Mouse (Mus musculus) urinary bladder, adult 2 months (tissue): ENCODE measurements around the gene Epn3. TPM values are rescaled to one million over a fixed set of nuclear protein-coding genes. Genes with fewer than 3 reads are reported as not detected.

ENCODE experiments used
- DNase-seq: peaks from one replicate; pipeline ENCODE4 v3.0.0; 2022; ENCODE audit warnings: low spot score
- polyA plus RNA-seq: library from polyadenylated mRNA; depleted of rRNA; stranded (reverse); fragments of >200 nt; gene quantifications from 2 replicates; pipeline ENCODE4 v1.2.3, GENCODE M21; 2012; rRNA removed

The Epn3 gene
- 28.5 and 34.1 TPM in 2 replicates for polyA plus RNA-seq

DNA sequence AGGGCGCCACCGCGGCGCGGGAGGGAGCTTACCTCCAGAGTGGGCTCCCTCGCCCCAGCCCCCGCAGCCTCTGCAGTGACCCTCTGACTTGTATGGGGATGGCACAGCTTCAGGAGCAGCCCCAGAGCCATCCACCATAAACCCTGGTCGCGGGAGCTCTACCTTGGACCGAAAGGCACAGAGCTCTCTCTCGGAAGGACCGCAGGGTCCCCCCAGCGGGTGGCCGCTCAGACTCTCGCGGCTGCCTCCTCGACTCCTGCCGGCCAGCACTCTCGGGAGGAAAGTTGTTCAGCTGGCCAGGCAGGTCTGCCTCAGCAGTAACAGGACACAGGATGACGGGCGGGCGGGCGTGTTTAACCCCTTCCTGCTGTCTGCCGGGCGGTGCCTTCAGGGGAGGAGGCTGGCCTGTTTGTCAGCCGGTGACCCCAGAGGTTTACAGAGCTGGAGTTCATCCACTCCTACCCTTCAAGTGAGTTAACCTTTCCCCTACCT lies at the start of gene Epn3:
Gene Epn3, minus strand, starts transcription at position 314 of the 492 bp plus-strand sequence.
- peak; percentile 70 for DNase-seq

DNA sequence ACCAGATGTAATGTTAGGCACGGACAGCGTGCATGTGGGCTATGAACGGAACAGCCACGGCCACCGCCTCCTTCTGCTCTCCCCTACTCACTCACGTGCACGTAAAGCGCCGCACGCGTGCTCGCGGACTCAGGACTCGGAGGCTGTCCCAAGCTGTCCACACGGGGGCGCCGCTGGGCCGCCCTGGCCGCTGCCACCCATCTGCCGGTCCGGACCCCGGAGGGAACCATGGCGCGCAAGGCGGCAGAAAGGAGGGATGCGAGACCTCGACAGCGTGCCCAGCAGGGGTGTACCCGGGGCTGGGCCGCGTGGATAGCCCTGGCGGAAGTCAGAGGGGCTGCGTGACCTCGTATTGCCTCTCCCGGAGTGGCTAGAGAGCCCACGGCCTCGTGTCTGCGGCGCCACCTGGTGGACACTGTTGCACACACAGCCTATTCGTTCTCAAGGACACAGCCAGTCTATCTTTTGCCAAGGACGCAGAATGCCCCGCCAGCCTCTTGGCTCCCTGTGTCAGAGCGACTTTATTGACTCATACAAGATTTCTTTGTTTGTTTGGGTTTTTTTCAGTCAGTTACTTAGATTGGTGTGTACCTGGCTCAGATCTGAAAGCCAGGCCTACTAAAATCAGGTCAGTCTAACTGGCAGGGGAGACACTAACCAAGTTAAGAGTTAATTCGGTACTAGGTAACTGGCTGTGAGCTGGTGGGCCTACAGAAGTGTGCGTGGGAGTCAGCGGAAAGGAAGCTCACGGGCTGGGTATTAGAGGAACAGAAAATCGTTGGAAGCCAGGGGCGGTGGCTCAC lies 49.3 kb upstream of the Epn3 start, which contains the start of gene Rsad1:
Gene Rsad1, minus strand, starts transcription at position 368 of the 803 bp plus-strand sequence.
- DNase-seq, result peak; percentile 98

DNA sequence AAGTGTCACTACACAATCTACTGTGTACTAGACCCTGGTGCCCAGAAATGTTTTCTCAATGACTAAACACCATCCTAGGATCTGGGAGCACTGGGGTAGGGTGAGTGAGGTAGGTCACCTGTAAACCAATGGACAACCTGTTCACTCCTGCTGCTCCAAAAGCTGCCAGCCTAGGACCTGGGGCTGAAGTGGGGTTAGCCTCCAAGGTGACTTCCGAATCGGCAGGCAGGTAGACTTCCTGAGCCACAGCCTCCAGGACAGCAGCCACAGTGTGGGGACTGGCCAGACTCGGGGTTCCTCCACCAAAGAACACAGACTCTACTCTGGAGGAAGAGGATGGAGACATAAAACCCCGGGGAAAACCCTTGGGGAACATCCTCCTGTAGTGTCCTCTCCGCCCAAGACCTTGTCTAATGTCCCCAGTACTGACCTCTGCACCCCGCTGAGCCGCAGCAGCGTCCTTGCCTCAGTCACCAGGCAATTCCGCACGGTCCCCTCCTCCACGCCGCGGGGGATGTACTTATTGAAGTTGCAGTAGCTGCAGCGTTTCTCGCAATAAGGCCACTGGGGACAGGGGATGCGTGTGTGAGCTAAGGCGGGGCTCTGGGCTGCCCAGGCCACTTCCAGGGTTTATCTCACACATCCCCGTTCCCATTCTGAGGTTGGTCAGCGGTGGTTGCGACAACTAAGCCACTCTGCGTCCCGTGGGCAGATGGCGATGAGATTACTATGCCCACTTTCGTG lies 48.4 kb upstream of the Epn3 start:
- DNase-seq, result no peak

DNA sequence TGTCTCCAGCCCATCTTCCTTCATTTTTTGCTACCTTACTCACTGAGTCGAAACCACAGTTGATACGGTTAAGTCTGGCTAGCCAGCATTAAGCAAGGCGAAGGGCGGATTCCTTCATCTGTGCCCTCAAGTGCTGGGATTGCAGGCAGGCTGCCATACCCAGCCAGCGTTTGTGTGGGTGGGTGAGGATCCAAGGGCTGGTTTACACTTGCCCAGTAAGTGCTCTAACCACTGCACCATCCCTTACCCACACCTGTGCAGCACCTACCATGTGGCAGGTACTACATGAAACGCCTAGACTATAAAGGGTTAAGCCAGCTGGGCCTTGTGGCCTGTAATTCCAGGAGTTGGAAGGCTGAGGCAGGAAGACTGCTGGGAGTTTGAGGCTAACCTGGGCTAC lies 47.5 kb upstream of the Epn3 start:
- DNase-seq, result no peak

DNA sequence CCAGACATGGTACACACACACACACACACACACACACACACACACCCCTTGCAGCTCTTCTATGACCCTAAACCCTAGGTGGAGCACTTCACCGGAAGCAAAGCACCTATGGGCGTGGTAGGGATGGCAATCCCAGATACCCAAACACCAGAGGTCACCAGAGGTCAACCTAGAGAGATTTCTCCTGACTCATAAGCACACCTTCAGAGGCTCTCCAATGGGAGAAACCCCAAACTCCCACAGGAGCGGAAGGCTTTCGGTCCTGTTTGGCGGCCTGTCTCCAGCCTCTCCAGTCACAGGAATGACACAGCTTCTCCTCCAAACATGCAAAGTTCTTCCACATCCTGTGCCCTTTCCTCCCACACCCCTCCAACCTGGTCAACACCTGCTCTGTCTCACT lies 46.6 kb upstream of the Epn3 start:
- DNase-seq, result no peak

DNA sequence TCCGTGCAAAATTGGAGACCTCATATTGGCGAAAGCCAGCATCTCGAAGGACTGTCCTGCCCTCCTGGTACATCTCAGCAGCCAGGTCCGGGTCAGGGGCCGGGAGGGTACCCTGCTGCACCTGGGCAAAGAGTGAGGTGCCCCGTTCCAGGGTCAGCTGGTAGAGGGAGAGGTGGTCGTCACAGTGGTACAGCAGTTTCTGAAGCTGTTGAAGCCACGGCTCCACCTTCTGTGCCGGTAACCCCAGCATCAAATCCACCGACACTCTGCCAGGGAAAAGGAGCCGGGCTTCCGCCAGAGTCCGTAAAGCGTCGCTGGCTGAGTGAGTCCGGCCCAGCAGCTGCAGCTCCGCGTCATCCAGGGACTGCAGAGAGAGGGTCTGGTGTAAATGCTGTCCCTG lies 44.6 kb upstream of the Epn3 start:
- no peak for DNase-seq

DNA sequence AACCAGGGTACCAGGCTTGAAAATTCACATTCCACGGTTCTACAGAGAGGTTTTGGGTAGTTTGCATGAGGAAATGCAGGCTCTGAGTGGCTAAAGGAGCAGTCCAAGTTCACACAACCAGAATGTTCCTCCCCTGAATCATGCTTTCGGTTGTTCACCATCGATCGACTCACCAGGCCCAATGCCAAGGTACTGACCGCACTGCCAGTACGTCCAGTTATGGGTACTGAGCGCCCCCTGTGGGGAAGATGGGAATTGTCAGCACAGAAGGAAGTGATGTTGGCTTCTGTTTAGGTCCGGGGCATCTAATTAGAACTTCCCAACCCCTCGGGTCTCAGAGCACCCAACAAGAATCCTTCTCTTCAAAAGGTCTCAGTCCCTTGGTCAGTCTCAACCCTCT lies 44.2 kb upstream of the Epn3 start:
- peak; percentile 78 for DNase-seq

DNA sequence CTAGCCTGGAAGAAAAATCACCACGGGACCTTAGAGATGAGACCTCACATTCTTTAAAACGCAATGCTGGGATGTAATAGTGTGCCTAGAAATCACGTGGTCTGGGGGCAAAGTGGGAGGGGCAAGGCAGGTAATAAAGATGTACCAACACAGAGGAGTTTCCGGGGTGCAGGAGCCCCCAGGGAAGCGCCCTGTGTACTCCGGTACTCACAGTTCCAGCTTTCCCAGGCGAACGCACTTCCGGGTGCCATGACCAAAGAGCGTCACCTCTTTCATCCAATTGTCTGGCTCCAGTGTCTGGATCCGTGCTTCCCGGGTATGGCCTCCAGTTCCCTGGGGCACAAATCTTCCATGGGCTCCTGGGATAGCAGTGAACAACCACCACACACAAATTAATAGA lies 43.6 kb upstream of the Epn3 start:
- no peak for DNase-seq

DNA sequence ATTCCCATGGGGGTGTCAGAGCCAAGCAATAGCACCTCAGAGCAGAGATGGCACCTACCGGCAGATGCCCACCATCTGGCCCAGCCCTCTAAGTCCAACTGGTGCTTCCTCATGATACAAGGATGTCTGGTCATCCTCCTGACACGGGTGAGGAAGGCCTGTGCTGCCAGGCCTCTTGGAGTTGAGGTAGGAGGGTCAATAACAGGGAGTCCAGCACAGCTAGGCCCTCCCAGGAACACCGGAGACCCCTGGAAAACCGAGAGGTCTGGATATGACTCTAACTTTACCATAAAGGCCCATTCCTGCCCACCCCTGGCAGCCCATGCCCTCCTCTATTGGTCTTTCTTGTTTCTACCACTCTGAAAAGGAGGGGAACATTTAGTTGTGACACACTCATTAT lies 42.6 kb upstream of the Epn3 start:
- no peak for DNase-seq

DNA sequence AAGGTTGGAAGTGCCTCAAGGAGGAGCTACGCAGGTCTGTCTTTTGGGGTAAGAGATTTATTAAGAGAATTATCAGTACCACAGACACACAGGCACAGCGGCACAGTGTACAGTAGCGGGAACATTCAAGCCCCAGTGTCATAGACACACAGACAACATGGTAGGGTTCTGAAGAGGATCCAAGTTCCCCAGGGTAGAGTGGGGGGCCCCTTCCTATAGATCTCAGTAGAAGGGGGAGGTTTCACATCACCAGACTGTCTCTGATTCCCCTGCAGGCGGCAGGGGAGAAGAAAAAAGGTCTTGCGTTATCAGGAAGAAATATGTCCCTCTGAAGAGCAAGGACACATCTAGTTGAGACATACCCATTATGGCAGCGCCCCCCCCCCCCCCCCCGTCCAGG lies 40.0 kb upstream of the Epn3 start:
- no peak for DNase-seq

DNA sequence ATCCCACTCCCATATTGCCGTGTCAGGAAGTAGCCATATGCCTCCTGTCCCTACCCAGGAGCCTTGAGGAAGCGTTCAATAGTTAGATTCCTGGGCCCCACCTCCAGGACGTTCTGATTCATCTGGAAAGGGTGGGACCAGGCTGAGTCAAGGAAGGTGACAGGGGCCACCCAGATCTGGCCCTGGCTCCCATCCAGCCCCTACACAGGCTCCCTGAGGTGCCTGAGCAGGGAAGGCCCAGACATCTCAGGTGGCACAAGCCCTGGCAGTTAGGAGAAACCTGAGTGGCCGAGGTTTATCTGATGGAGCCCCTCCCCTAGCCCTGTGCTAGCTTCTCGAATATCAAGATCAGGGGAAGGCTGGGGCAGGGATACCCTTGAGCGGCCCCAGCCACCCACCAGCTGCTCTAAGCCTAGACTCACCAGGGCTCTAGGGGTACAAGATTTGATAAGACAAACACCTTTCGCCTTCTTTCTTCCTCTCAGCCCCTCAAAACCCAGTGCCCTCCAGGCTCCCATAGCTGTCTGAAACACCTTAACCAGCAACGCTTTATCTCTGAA lies 39.0 kb upstream of the Epn3 start:
- no peak for DNase-seq

DNA sequence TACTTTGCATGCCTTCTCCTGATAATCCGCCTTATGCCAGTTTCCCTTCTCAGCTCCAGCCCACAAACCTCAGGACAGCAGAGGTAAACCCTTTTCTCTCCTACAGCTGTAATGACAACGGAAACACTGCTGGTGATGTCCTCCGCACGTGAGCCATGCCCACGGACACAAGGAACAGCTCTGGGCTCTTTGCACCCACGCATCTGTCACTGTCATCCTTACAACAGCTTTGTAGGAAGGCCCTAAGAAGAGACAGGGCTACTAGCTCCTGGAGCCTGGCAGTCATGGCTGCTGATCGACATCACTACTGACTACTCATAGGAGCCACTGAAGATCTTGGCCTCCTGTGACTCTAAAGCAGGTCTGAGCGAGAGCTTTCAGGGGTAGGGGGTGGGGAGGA lies 33.4 kb upstream of the Epn3 start:
- DNase-seq, result no peak

DNA sequence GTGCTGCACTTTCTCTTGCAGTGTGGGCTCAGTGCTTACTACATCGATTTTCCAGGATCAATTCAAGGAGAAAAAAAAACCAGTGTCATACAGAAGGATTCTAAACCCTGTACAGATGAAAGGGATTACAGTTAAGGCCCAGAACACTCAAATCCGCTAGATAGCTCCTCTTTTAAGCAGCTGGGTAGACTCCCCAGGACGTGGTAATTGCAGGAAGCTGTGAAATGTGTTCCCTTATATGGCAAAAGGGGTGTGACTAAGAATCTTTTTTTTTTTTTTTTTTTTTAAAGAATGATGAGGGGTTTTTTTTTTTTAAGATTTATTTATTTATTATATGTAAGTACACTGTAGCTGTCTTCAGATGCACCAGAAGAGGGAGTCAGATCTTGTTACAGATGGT lies 29.1 kb upstream of the Epn3 start:
- no peak for DNase-seq

DNA sequence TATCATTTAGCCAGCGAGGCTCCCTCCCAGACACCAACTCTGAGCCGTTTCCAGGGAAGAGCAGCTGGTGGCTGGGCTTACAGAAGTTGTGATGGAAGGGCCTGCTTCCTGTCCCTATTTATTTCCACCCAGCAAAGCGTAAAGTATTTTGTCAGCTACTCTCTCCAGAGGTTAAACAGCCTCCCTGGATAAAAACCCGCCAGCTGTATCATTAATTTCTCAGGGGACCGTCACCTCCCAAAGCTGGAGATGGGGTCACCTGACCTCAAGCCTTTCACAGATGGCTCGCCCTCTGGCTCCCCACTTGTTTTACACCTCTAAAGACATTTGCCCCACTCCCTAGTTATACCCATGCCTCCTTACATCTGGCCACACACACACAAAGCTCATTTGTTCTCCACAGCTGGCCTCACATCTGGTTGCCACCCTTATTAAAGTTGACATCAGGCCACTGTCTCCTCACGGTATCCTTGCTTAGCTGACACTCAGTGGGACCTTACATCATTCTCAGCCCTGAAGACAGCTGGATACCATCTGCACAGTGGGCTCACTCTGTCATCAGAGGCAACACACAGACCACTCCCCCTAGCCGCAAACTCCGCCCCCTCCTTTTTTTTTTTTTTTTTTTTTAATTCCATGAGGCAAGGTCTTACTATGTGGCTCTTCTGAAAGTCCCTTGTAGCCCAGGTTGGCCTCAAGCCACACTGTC lies 26.6 kb upstream of the Epn3 start:
- DNase-seq, result no peak

DNA sequence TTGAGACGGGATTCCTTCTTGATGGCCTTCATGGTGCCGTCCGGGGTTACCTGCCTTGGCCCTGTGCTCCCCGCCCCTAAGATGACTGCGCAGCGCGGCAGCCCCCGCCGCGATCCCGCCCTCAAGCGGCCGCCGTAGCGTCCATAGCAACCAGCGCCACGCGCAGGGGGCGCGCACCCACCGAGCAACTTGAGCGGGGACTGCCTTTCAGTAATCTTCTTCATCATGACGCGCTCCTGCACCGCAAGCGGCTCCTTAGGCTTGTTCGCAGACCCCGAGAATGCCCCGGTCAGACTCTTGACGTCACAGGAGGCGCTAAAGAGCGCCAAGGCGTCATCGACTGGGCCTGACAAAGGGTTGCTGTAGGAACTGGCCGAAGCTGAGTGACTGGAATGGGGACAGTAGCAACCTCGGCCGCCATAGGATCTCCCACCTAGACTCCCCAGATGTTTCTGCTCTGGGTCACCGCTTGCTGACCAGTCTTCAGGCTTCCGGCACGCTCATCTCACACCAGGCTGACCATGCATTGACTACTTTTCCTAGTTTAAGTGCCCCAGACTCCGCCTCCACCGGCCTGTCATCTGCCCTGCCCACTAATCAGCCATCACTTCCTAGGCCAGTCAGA lies 21.6 kb upstream of the Epn3 start, which contains the start of gene Mycbpap:
Gene Mycbpap, minus strand, starts transcription at position 524 of the 625 bp plus-strand sequence.
- DNase-seq, result peak; percentile 41

DNA sequence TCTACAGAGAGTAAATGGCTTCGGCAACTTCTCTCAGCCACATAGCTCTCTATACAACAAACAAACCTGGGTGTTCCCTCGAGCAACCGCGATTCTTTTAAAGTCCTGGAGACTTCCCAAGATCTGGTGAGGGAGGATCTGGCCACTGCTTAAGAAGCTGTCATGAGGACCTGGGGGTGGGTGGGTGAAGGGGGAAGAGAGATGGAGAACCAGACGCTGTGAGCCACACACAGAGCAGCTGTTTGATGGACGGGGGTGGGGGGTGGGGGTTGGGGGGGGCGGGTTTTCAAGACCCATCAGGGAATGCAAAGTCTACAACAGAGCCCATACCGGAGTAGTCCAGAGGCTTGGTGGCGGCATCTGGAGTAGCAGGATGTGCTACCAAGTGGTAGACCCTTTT lies 13.7 kb upstream of the Epn3 start:
- no peak for DNase-seq

DNA sequence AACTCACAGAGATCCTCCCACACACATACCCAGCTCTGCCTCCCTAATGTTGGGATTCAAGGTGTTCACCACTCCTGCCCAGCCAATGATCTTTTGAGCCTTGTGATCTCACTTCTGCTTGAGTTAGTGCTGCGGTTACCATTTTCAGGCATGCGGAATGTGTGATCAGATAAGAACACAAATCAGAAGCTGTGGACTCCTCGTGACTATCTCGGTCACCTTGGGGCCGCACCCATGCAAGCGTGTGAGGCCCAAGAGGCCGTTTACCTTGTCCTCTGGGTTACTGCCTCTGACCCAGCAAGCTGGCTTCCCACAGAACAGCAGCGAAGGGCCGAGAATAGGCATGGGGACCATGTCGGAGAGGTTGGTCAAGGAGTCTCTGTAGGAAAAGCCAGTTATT lies 9.2 kb upstream of the Epn3 start:
- no peak for DNase-seq

DNA sequence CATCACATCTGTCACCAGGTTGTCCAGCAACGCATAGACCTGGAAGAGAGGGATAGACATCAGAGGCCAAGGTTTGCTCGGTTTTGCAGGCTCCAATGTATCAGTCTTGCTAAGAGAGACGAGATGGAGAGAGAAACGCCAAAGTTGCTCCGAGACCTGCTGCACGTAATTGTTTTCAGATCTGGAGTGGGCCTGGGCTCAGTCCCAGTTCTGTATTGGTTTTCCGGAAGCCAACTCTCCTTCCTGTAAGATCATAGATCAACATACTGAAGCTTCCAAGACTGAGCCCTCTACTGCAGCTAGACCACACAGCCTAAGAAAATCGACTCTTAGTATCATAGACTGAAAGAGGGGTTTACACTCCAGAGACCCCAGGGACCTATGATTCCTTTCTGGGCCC lies 1.7 kb upstream of the Epn3 start:
- DNase-seq, result no peak

DNA sequence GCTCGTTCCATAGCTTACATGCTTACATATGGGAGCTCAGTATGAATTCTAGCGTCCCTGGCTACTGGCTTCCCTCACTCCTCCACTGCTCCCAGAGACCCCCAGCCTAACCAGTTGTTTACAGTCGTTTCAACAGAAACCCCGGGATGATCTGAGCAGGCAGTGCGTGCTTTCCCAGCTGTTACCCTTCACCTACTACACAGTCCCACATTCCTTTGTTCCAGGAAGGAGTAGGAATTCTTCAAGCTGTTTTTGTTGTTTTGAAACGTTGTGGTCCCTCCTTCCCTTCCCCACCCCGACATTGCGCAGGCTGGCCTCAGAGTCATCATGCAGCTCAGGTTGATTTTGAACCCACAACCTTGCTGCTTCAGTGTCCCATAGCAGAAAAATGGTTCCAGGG lies 588 bp upstream of the Epn3 start:
- no peak for DNase-seq

DNA sequence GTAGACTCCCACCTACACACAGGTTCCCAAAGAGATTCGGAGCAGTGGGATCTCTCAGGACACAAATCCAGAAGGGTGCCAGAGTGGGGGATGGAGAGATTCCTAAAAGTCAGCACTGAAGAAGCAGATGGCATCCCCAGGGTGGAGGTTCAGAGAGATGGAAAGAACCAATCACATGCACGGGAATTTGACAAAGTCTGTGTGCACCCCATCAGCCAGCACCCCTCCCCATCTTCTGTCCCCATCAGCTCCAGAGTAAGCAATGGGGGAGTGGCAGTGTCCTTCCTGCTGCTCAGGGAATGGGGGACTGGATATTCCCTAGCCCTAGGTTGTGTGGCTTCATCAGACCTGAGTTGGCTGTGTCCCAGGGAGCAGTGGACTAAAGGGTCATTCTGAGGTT lies 739 bp downstream of the Epn3 start:
- no peak for DNase-seq
